Mouse (Mus musculus) fibroblast of lung, adult 2 months (primary cell): Measurements from ENCODE around the gene Mpp5.
A peak's percentile ranks its signal among the peaks of the same experiment; 100 is the strongest.

Experiments
- DNase-seq: peaks from one replicate; pipeline ENCODE4 v3.0.0-alpha.2; 2011; ENCODE audit warnings: low read depth

Gene Mpp5

GRCm38 (mm10) chr12:78848246-78848645 lies 99.5 kb downstream of the Mpp5 start:
- DNase-seq: no peak

GRCm38 (mm10) chr12:78860921-78861495 lies 112.3 kb downstream of the Mpp5 start:
- peak; percentile 13 for DNase-seq

GRCm38 (mm10) chr12:78861496-78862253 lies 113.0 kb downstream of the Mpp5 start, which contains the start of the genes Atp6v1d and Eif2s1:
Gene Atp6v1d (minus strand): TSS chr12:78861638.
Gene Eif2s1 (plus strand): TSS chr12:78861819.
- peak; percentile 99 for DNase-seq

DNA sequence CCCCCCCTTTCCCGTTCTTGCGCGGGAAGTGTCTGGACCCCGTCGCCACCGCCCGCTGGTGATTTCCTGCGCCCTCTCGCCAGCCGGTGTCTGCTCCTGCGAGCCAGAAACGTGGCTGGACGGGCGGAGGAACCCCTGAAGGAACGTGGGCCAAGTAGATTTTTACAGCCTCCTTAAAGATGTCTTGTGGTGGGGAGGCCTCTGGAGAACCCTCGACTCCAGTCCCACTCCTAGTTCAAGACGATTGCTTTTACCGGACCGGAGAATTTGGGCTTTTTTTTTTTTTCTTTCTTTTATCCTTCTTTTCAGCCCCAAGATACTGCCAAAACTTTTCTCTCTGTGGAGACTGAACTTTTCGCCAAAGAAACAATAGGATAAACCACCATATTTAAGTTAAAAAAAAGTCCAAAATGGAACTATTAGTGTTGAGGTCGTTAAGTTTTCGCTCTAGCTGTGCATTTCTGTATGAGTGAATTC lies 113.6 kb downstream of the Mpp5 start:
- no peak for DNase-seq

- DNase-seq: no peak
These were observed 116.7 kb downstream of the Mpp5 start for GRCm38 (mm10) chr12:78865434-78865833.

- no peak for DNase-seq
These were observed 119.4 kb downstream of the Mpp5 start for GRCm38 (mm10) chr12:78868115-78868514.

GRCm38 (mm10) chr12:78874581-78874980 lies 125.9 kb downstream of the Mpp5 start:
- no peak for DNase-seq

DNA sequence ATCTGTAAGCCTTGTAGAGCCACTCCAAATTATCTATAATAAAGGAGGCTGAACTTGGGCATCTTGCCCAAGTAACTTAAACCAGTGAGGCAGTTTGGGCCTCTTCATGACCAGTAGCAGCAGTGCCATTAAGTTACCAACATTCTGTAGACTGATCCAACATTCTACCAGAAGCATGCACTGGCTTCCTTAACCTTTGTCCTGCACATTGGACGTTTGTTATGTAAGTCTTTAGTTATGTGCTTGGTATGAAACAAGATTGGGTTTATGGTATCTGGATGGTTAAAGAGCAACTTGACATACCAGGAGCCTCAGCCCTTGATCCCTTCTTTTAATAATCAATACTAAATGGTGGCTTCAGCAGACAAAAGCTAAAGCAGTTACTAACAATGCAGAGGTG lies 141.4 kb downstream of the Mpp5 start:
- no peak for DNase-seq
